Mouse (Mus musculus): Measurements from ENCODE around the gene Fnbp1l. TPM values are rescaled to one million over a fixed set of nuclear protein-coding genes. Genes with fewer than 3 reads are reported as not detected.

Fnbp1l gene
- 128 TPM for polyA plus RNA-seq (2014; fragmentation: Illumina TruSeq; extraction: RNeasy Lipid Tissue Mini Kit (QIAGEN cat#74804))

DNA sequence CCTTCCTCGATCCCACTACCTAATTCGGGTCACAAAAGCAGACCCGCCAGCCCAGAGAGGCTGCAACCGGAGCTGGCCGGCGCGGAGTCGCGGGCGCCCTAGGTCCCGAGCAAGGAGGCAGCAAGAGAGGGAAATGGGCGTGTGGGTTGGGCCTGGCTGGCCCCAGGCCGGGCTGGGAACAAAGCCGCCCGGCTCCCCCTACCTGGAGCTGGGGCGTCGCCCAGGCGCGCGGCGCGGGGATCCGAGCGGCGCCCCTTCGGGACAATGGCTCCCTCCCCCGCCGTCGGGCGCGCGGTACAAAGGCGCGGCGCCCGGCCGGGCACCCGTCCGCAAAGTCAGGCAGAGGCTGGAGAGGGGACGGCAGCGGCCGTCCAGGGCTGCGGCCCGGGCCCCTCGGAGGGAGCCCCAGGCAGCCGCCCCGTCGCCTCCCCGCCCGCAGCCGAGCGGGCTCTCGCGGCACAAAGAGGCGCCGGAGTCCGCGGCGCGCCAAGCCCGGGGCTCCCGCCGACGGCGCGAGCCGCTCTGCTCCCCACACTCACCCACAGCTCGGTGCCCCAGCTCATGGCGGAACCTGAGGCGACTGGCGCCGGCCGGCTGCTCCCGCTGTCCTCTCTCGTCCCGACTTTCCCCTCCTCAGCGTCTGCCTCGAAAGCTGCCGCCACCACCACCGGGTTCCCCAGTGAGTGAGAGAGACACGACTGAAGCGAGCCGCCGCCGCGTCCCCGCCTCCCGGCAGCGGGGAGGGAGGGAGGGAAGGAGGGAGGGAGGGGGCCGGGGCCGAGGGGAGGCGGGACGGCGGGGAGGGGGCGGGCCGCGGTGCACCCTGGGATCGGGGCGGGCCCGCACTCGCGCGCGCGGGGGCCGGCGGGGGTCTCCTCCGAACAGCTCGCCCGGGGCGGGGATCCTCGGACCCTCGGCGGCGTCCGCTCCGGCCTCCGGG, at the start of gene Fnbp1l:
TSS of gene Fnbp1l (minus strand) at position 725 of the 940 bp plus-strand sequence.

Other genes starting within 250 kb of the Fnbp1l start
- gene Pde5a, start 109.2 kb upstream of the Fnbp1l start, polyA plus RNA-seq (2014; fragmentation: Illumina TruSeq; extraction: RNeasy Lipid Tissue Mini Kit (QIAGEN cat#74804)) = 84.2 TPM